18 mouse cellular contexts compared by ENCODE assay signal in genomic region chr6:100072261-100072968, GRCm38 (mm10).
DNase-seq lines count a peak whose midpoint lies in the region; TF ChIP-seq lines count a peak whose summit lies in the region.
"Had no signal": no experiment of that assay in that cellular context is flagged by ENCODE, and none has a peak within 500 bp of the region (broad histone marks: within the 10 kb centered on the region; RNA-seq: fewer than 3 reads in every experiment).

No protein-coding gene starts in this region.

- peaks cover 2% of the 10 kb centered on the region for H3K27me3 ChIP-seq in CH12.LX (replicated peaks)
- H3K27me3 ChIP-seq: lung, embryonic 15.5 days; midbrain, embryonic 15.5 days had no signal

- intact Hi-C loops in heart, postnatal 10 days (cut with DNase I) = no loop called here
- intact Hi-C loops in left cerebral cortex, postnatal 4 days (cut with DNase I) = no loop called here
- intact Hi-C loops in left cerebral cortex, postnatal 25 days (cut with DNase I) = no loop called here

- no peak overlapping the region for H3K4me3 ChIP-seq in CH12.LX (replicated peaks in 1 of 3; ENCODE audit: low read depth in 2 of 3, low read length in 2 of 3, poor library complexity in 1 of 3)
- H3K4me3 ChIP-seq: heart, embryonic 12.5 days; hindbrain, embryonic 10.5 days; lung, embryonic 15.5 days; midbrain, embryonic 15.5 days; neural tube, embryonic 12.5 days had no signal

- H3K36me3 ChIP-seq in CH12.LX (replicated peaks in 1 of 2; ENCODE audit: control insufficient read depth in 1 of 2, insufficient read depth in 1 of 2, low read length in 1 of 2) = no peaks in the 10 kb centered on the region
- H3K36me3 ChIP-seq: heart, embryonic 12.5 days; hindbrain, embryonic 10.5 days; lung, embryonic 15.5 days; midbrain, embryonic 15.5 days; neural tube, embryonic 12.5 days had no signal

- no peaks in the 10 kb centered on the region for H3K79me2 ChIP-seq in CH12.LX (replicated peaks; ENCODE audit: control insufficient read depth, extremely low read depth, insufficient read depth, poor library complexity, severe bottlenecking)

- peak; percentile 22 to 31 for DNase-seq in heart, postnatal 10 days
- no peak for DNase-seq in heart, adult 9 months (ENCODE audit: low spot score in 2 of 2)
- peak; percentile 75 for DNase-seq in left cerebral cortex, postnatal 4 days
- DNase-seq in left cerebral cortex, postnatal 25 days (ENCODE audit: low spot score in 2 of 2) = no peak
- DNase-seq in CH12.LX (ENCODE audit: extremely low read depth) (peak; percentile 70), MN1 (ENCODE audit: low spot score) (peak; percentile 67)
- no peak for DNase-seq in ovary, postnatal 10 days (ENCODE audit: low spot score)
- no peak for DNase-seq in layer of hippocampus, adult 9-10 months (ENCODE audit: low spot score)
- DNase-seq: forebrain, postnatal 0 days; gastrocnemius, postnatal 25 days; layer of hippocampus, postnatal 36 days; thymus, postnatal 36 days had no signal

- peaks cover 6% of the 10 kb centered on the region for H3K9me3 ChIP-seq in CH12.LX (replicated peaks; ENCODE audit: low read length)
- H3K9me3 ChIP-seq: lung, embryonic 15.5 days; midbrain, embryonic 15.5 days had no signal

- H3K27ac ChIP-seq in CH12.LX (ENCODE audit: insufficient read depth, low read depth) = no peak overlapping the region
- H3K27ac ChIP-seq: hindbrain, embryonic 10.5 days; kidney, postnatal 0 days; lung, embryonic 15.5 days; midbrain, embryonic 15.5 days; neural tube, embryonic 12.5 days had no signal

- H3K4me2 ChIP-seq in CH12.LX (ENCODE audit: insufficient read depth, low read depth, poor library complexity, severe bottlenecking) = no peak overlapping the region
- H3K4me2 ChIP-seq: heart, embryonic 12.5 days; lung, embryonic 15.5 days; midbrain, embryonic 15.5 days; neural tube, embryonic 12.5 days had no signal

- in situ Hi-C loops in CH12.LX (cut with MboI; ENCODE audit: low pct_ligation_motif_present, low pct_unique_long_range_greater_than_20kb, low sequenced_read_pairs) = no loop called here

- no peak overlapping the region for H3K9ac ChIP-seq in CH12.LX (ENCODE audit: insufficient read depth, low read depth)
- H3K9ac ChIP-seq: forebrain, postnatal 0 days; heart, embryonic 12.5 days; lung, embryonic 15.5 days; midbrain, embryonic 15.5 days; neural tube, embryonic 12.5 days had no signal

- TF ChIP-seq POLR2A in CH12.LX (IDR thresholded peaks at IDR 0.05; ENCODE audit: low read depth, low read length) = no peak

- TF ChIP-seq RAD21 in CH12.LX (IDR thresholded peaks at IDR 0.05; ENCODE audit: low read depth, low read length) = no peak

- dilution Hi-C loops in CH12.LX (cut with MboI; ENCODE audit: extremely low pct_ligation_motif_present, extremely low pct_unique_long_range_greater_than_20kb, low sequenced_read_pairs) = no loop called here

- peak; percentile 72 for TF ChIP-seq EP300 in CH12.LX (IDR thresholded peaks at IDR 0.05; ENCODE audit: low read length)

- H3K4me1 ChIP-seq in CH12.LX (ENCODE audit: control insufficient read depth in 1 of 2, insufficient read depth in 2 of 2) = peaks cover 21 to 68% of the 10 kb centered on the region in 2 experiments

- TF ChIP-seq CTCF in CH12.LX (conservative IDR thresholded peaks at IDR 0.05 in 1 of 2, IDR thresholded peaks at IDR 0.05 in 1 of 2; ENCODE audit: low read depth in 2 of 2, low read length in 2 of 2) = no peak

TF ChIP-seq in CH12.LX, 34 proteins besides CTCF, POLR2A, EP300 and RAD21:
- TF ChIP-seq ZNF384 (IDR thresholded peaks at IDR 0.05; ENCODE audit: low read depth, low read length) (no peak), MAFK (IDR thresholded peaks at IDR 0.05; ENCODE audit: insufficient replicate concordance, low read length) (0 out of 2 replicates have a peak, but pooled peaks have one; percentile 23), BHLHE40 (IDR thresholded peaks at IDR 0.05; ENCODE audit: low read depth, low read length) (peak; percentile 100), UBTF (IDR thresholded peaks at IDR 0.05; ENCODE audit: low read depth, low read length) (no peak), RCOR1 (conservative IDR thresholded peaks at IDR 0.05; ENCODE audit: low read depth, low read length) (peak; percentile 52; the same call in 1 of the 2 replicates), TCF12 (IDR thresholded peaks at IDR 0.05; ENCODE audit: low read depth, low read length) (peak; percentile 88), MAZ (IDR thresholded peaks at IDR 0.05; ENCODE audit: low read depth, low read length) (no peak), IRF4 (IDR thresholded peaks at IDR 0.05; ENCODE audit: low read depth, low read length) (peak; percentile 69), NELFE (IDR thresholded peaks at IDR 0.05; ENCODE audit: low read depth, low read length) (no peak), CHD2 (IDR thresholded peaks at IDR 0.05; ENCODE audit: low read length) (no peak), GABPA (IDR thresholded peaks at IDR 0.05; ENCODE audit: insufficient replicate concordance, low read depth, low read length) (no peak), JUN (IDR thresholded peaks at IDR 0.05; ENCODE audit: insufficient read depth, low read depth, low read length) (no peak), SIN3A (IDR thresholded peaks at IDR 0.05; ENCODE audit: low read length) (0 out of 2 replicates have a peak, but pooled peaks have one; percentile 30), MEF2A (IDR thresholded peaks at IDR 0.05; ENCODE audit: borderline replicate concordance, low read depth, low read length) (no peak), MXI1 (IDR thresholded peaks at IDR 0.05; ENCODE audit: low read depth, low read length) (no peak; the same call in 1 of the 2 replicates), PAX5 (IDR thresholded peaks at IDR 0.05; ENCODE audit: low read length) (no peak), MYC (IDR thresholded peaks at IDR 0.05; ENCODE audit: low read depth, low read length) (peak; percentile 50; the same call in 1 of the 2 replicates), JUND (conservative IDR thresholded peaks at IDR 0.05; ENCODE audit: low read depth, low read length) (no peak), USF2 (conservative IDR thresholded peaks at IDR 0.05; ENCODE audit: low read depth, low read length) (no peak; the same call in 1 of the 2 replicates), MAX (IDR thresholded peaks at IDR 0.05; ENCODE audit: low read length) (peak; percentile 79), USF1 (IDR thresholded peaks at IDR 0.05; ENCODE audit: low read depth, low read length) (peak; percentile 16), ETS1 (conservative IDR thresholded peaks at IDR 0.05; ENCODE audit: low read depth, low read length) (peak; percentile 87), ZC3H11A (IDR thresholded peaks at IDR 0.05; ENCODE audit: low read depth, low read length) (no peak), TBP (conservative IDR thresholded peaks at IDR 0.05; ENCODE audit: low read depth, low read length) (no peak)

Comparison
In these comparisons a context has a peak if more than half of its experiments do, and no peak if none do; other contexts are left out.
1. DNase-seq: peak in heart, postnatal 10 days (2 of 2), left cerebral cortex, postnatal 4 days (single experiment), CH12.LX (single experiment) and MN1 (single experiment); none in heart, adult 9 months (0 of 2), left cerebral cortex, postnatal 25 days (0 of 2), ovary, postnatal 10 days (single experiment) and layer of hippocampus, adult 9-10 months (single experiment).